Mouse (Mus musculus) ovary, postnatal 36 days (tissue): Measurements from ENCODE around the gene Fggy.

Experiments
- DNase-seq: peaks from one replicate; pipeline ENCODE4 v3.0.0; 2022; ENCODE audit warnings: low spot score, mixed read lengths

Fggy gene

GRCm38 (mm10) chr4:95664327-95664726 is 107.0 kb downstream of the Fggy start:
- no peak for DNase-seq

- no peak for DNase-seq
Measured at GRCm38 (mm10) chr4:95666284-95666889, 109.1 kb downstream of the Fggy start.

- no peak for DNase-seq
Measured at GRCm38 (mm10) chr4:95666896-95667295, 109.6 kb downstream of the Fggy start.

- DNase-seq, result no peak
Measured at GRCm38 (mm10) chr4:95667595-95667994, 110.3 kb downstream of the Fggy start.

GRCm38 (mm10) chr4:95668543-95668942 is 111.2 kb downstream of the Fggy start:
- no peak for DNase-seq

GRCm38 (mm10) chr4:95669336-95669735 is 112.0 kb downstream of the Fggy start:
- no peak for DNase-seq

GRCm38 (mm10) chr4:95670559-95670958 is 113.3 kb downstream of the Fggy start:
- no peak for DNase-seq

GRCm38 (mm10) chr4:95672039-95672438 is 114.7 kb downstream of the Fggy start:
- no peak for DNase-seq

GRCm38 (mm10) chr4:95676390-95676789 is 119.1 kb downstream of the Fggy start:
- DNase-seq, result no peak

GRCm38 (mm10) chr4:95680756-95681449 is 123.6 kb downstream of the Fggy start:
- DNase-seq, result no peak

- DNase-seq, result no peak
Measured at GRCm38 (mm10) chr4:95684522-95685080, 127.3 kb downstream of the Fggy start.

GRCm38 (mm10) chr4:95686775-95687174 is 129.5 kb downstream of the Fggy start:
- no peak for DNase-seq

- DNase-seq, result no peak
Measured at GRCm38 (mm10) chr4:95687350-95687749, 130.0 kb downstream of the Fggy start.

- DNase-seq, result no peak
Measured at GRCm38 (mm10) chr4:95688159-95688558, 130.9 kb downstream of the Fggy start.

- DNase-seq, result no peak
Measured at GRCm38 (mm10) chr4:95700366-95700765, 143.1 kb downstream of the Fggy start.

- DNase-seq, result no peak
Measured at GRCm38 (mm10) chr4:95707941-95708897, 150.9 kb downstream of the Fggy start.

GRCm38 (mm10) chr4:95709750-95710149 is 152.4 kb downstream of the Fggy start:
- no peak for DNase-seq

- no peak for DNase-seq
Measured at GRCm38 (mm10) chr4:95712802-95713201, 155.5 kb downstream of the Fggy start.

GRCm38 (mm10) chr4:95713271-95713670 is 156.0 kb downstream of the Fggy start:
- no peak for DNase-seq

GRCm38 (mm10) chr4:95716137-95716536 is 158.8 kb downstream of the Fggy start:
- no peak for DNase-seq

- no peak for DNase-seq
Measured at GRCm38 (mm10) chr4:95723615-95724014, 166.3 kb downstream of the Fggy start.

- DNase-seq, result no peak
Measured at GRCm38 (mm10) chr4:95726361-95726760, 169.1 kb downstream of the Fggy start.
